Mouse (Mus musculus): ENCODE results near the gene Lsm2.
"Not testable (repeated sequence)": the region's sequence is repeated elsewhere in the genome, so short reads cannot be mapped to it uniquely, and the experiment has no call there.

Lsm2 gene

GRCm38 (mm10) chr17:35028315-35028714 is 46.7 kb downstream of the Lsm2 start:
- in situ Hi-C loops (cut with MboI; ENCODE audit: low sequenced_read_pairs) = no loop called here

DNA sequence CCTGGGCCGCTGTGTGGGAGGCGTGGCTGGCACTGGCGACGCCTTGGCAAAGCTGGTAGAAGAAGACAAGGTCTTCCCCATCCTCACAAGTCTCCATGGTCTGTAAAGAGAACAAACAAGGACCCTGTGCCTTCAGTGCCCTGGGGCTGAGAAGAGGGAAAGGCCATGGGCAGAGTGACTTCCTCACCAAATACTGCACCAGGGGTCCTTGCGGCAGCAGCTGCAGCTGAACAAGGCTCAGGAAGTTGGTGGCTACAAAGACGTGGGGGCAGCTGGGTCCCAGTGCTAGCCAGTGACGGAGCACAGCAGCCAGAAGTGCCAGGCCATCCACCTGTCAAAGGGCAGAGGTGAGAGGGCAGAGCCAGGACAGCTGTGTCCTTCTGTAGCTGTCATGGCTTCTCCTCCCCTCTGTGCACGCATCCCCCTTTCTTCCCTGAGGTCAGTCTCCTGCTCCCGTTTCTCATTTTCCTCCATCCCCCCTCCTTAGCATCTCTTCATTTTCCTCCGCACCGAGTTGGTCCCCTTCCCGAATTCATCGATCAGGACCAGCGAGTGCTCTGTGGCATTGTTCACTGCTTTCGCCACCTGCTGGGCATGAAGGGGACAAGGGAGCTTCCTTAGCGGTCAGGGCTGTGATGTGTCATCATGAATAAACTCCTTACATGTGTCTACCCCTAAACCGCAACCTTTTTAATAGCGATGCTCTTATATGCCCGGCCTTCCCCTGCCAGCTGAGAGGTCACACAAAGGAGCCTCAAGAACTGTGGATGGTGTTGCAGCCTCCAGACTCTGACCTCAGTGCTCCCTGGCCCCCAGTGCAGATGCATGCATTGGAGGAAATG is 48.2 kb downstream of the Lsm2 start:
- in situ Hi-C loops (cut with MboI; ENCODE audit: low sequenced_read_pairs) = no loop called here

- in situ Hi-C loops (cut with MboI; ENCODE audit: low sequenced_read_pairs) = no loop called here
Measured at GRCm38 (mm10) chr17:35031272-35031671, 49.6 kb downstream of the Lsm2 start.

- in situ Hi-C loops (cut with MboI; ENCODE audit: low sequenced_read_pairs) = no loop called here
Measured at GRCm38 (mm10) chr17:35031880-35032279, 50.2 kb downstream of the Lsm2 start.

DNA sequence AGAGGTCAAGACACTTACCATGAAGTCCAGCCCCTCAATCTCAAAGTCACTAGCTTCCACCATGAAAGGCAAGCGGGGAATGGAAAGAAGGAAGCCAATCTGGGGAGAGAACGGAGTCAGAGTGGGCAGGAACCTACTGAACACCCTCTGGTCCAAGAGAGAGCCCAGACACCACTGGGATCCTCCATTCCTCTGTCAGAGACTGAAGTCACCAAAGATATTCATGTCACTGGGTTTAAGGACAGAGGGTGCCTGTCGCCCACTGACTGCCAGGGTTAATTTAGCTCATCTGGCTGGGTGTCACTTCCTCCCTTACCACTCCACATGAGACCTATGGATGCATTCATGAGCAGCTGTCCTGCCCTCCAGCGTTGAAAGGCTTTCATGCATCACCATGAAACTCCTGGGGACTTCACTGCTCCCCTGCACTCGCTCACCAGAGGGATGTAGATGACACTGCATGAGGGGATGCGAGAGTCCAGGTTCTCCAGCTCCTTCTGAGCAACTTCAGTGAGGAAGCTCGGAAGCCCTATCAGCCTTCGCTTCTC is 50.7 kb downstream of the Lsm2 start:
- in situ Hi-C loops (cut with MboI; ENCODE audit: low sequenced_read_pairs) = no loop called here

- in situ Hi-C loops (cut with MboI; ENCODE audit: low sequenced_read_pairs) = not testable (repeated sequence)
Measured at GRCm38 (mm10) chr17:35033703-35034102, 52.0 kb downstream of the Lsm2 start.

DNA sequence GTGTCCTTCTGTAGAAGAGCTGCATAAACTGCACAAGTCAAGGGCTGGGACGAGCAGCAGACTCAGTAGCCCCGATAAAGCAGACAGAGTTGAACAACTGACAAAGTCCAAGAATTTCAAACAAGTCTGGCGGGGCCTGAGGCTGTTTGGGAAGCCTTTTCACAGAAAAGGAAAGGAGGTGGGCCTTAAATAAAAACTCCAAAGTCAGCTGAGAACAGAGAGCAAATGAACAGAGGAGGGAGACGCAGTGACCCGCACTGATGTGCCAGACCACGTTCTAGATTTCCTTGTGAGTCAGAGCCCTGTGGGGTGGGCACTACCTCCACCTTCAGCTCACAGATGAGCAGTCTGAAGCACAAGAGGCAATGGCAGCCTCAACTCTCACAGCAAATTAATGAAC is 53.2 kb downstream of the Lsm2 start:
- in situ Hi-C loops (cut with MboI; ENCODE audit: low sequenced_read_pairs) = no loop called here
